Mouse (Mus musculus) limb, embryonic 14.5 days (tissue): ENCODE data around the gene Tmem82. TPM values are rescaled to one million over a fixed set of nuclear protein-coding genes. Genes with fewer than 3 reads are reported as not detected.

ENCODE experiments used
- ATAC-seq: fragments of 200-750 bp; cut with Nextera tagmentation; 2 replicates; pipeline ENCODE4 v1.8.0; 2017; ENCODE audit warnings: low read depth, moderate number of reproducible peaks, moderate TSS enrichment; ENCODE audit not compliant: low FRiP score
- DNase-seq: peaks from one replicate; pipeline ENCODE4 v3.0.0-alpha.2; 2015; ENCODE audit warnings: low spot score
- H3K27ac ChIP-seq: fragments of 300-500 bp; sonication (generic); replicated peaks from 2 replicates; pipeline ENCODE4 v1.5.1; 2014; ENCODE audit warnings: low read depth, mild to moderate bottlenecking, low read length, moderate library complexity, mixed read lengths
- H3K27me3 ChIP-seq: fragments of 300-500 bp; sonication (generic); 2 replicates; pipeline ENCODE4 v1.6.1; 2014; ENCODE audit warnings: low read length, mixed read lengths; ENCODE audit not compliant: control insufficient read depth, insufficient read depth
- H3K36me3 ChIP-seq: fragments of 300-500 bp; sonication (generic); 2 replicates; pipeline ENCODE4 v1.6.1; 2014; ENCODE audit warnings: mild to moderate bottlenecking, low read length, moderate library complexity, mixed read lengths; ENCODE audit not compliant: control insufficient read depth, insufficient read depth
- H3K4me1 ChIP-seq: fragments of 300-500 bp; sonication (generic); 2 replicates; pipeline ENCODE4 v1.6.1; 2014; ENCODE audit warnings: antibody characterized with exemption, low read length, mixed read lengths; ENCODE audit not compliant: control insufficient read depth, insufficient read depth
- H3K4me2 ChIP-seq: fragments of 300-500 bp; sonication (generic); replicated peaks from 2 replicates; pipeline ENCODE4 v1.6.1; 2014; ENCODE audit warnings: low read depth, mild to moderate bottlenecking, low read length, moderate library complexity; ENCODE audit not compliant: severe bottlenecking
- H3K4me3 ChIP-seq: fragments of 300-500 bp; sonication (generic); replicated peaks from 2 replicates; pipeline ENCODE4 v1.5.1; 2014; ENCODE audit warnings: low read length
- H3K9ac ChIP-seq: fragments of 300-500 bp; sonication (generic); 2 replicates; pipeline ENCODE4 v1.6.1; 2014; ENCODE audit warnings: mild to moderate bottlenecking, low read depth, low read length, moderate library complexity; ENCODE audit not compliant: severe bottlenecking
- H3K9me3 ChIP-seq: fragments of 300-500 bp; sonication (generic); 2 replicates; pipeline ENCODE4 v1.6.1; 2016; ENCODE audit warnings: low read length; ENCODE audit not compliant: control insufficient read depth
- POLR2A ChIP-seq: fragments of 200-500 bp; IDR thresholded peaks from 2 replicates; pipeline ENCODE4 v1.8.0; 2012; ENCODE audit warnings: inconsistent platforms, mild to moderate bottlenecking, moderate library complexity, borderline replicate concordance; ENCODE audit not compliant: insufficient read depth, insufficient read length; ENCODE audit errors: extremely low read depth
- WGBS: fragments of 180-500 bp; shearing (Covaris S2); extraction: QIAGEN DNeasy Blood & Tissue Kit; methylation state at CpG from one replicate; pipeline ENCODE4 v1.1.7; 2014; 5-methylcytosine and 5-hydroxymethylcytosine counted together
- polyA plus RNA-seq, 2 experiments: library from polyadenylated mRNA; depleted of rRNA in 1 of 2; stranded (reverse) in 1 of 2; unstranded in 1 of 2; fragments of >200 nt; fragmentation: Nextera tagmentation in 1 of 2; extraction: Ambion mirVana in 1 of 2; gene quantifications; 2 replicates each; pipeline versions ENCODE4 v1.2.1 to v1.2.3; 2012 to 2014

Tmem82 gene
- polyA plus RNA-seq (2012; rRNA removed) (0.49 and 0.54 TPM in 2 replicates), polyA plus RNA-seq (2014; fragmentation: Nextera tagmentation; extraction: Ambion mirVana) (0.21 TPM in 1 of 2 replicates, not detected in the other)

DNA sequence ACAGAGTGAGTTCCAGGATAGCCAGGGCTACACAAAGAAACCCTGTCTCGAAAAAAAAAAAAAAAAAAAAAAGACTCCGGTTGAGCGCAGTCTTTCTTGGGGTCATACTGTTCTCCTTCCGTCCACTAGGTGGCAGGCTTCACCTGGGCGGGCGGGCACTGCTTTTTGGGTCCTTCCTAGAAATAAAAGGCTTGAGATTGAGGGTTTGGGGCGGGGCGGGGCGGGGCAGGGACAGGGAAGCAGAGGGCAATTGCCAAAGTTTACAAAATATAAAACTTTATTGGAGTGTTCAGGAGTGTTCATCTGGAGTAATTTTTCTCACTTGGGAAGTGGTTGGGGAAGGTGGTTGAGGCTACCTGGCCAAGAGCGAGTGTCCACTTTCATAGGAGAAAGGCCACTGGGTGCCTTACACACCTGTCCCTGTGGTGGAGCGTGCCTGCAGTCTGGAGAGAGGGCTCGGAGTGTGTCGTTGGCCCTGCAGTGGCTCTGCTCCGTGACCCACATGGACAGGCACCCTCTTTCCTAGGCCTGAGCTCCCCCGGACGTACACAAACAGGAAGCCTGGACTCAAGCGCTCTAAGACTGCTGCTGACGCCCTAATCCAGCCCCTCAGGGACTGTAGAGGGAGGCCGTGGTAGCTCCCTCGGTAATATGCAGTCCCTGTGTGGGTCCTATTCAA, at the start of gene Tmem82:
Gene Tmem82, minus strand, starts transcription at position 69 of the 679 bp plus-strand sequence.
- H3K9me3 ChIP-seq = no peaks in the 10 kb centered on the region
- peak within 1 kb of the TSS; percentile 34; the same call in 1 of the 2 replicates for H3K9ac ChIP-seq
- 0 out of 2 replicates have a peak, but pooled peaks cover 6% of the 10 kb centered on the region for H3K4me1 ChIP-seq
- 24% methylated on average over 19 of the region's 20 CpGs for WGBS
- no peak for TF ChIP-seq POLR2A
- peak; percentile 51; the same call in 1 of the 2 replicates for ATAC-seq
- no peak for DNase-seq
- peak within 1 kb of the TSS; percentile 24 for H3K4me3 ChIP-seq
- no peaks in the 10 kb centered on the region for H3K36me3 ChIP-seq
- peak within 1 kb of the TSS; percentile 44 for H3K4me2 ChIP-seq
- no peaks in the 10 kb centered on the region for H3K27me3 ChIP-seq
- no peak within 1 kb of the TSS for H3K27ac ChIP-seq

DNA sequence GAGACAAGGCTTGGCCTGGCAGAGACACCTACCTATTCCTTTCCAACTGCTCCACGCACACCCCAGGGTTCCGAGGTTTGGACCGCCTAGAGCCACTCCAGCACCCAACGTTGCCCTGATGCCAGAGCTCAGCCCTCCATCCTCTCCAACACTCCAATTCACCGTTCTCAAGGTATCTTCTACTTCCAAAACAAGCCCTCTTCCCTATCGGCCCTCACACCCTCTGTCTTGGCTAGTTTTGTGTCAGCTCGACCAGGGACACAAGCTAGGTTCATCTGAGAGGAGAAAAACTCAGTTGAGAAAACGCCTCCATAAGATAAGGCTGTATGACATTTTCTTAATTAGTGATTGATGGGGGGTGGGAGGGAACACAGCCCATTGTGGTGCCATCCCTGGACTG, 46.4 kb upstream of the Tmem82 start, which contains the start of gene Plekhm2:
Gene Plekhm2, minus strand, starts transcription at position 101 of the 400 bp plus-strand sequence.
- ATAC-seq (no peak), DNase-seq (no peak)
- H3K9me3 ChIP-seq = no peaks in the 10 kb centered on the region
- WGBS = 66% methylated on average over 8 of the region's 8 CpGs
- no peaks in the 10 kb centered on the region for H3K27me3 ChIP-seq
- H3K4me2 ChIP-seq = peak within 1 kb of the TSS; percentile 90
- H3K9ac ChIP-seq = peak within 1 kb of the TSS; percentile 91
- peaks cover 8% of the 10 kb centered on the region for H3K4me1 ChIP-seq
- peak within 1 kb of the TSS; percentile 75 for H3K27ac ChIP-seq
- H3K36me3 ChIP-seq = peaks cover 16% of the 10 kb centered on the region
- TF ChIP-seq POLR2A = no peak
- peak within 1 kb of the TSS; percentile 82 for H3K4me3 ChIP-seq

DNA sequence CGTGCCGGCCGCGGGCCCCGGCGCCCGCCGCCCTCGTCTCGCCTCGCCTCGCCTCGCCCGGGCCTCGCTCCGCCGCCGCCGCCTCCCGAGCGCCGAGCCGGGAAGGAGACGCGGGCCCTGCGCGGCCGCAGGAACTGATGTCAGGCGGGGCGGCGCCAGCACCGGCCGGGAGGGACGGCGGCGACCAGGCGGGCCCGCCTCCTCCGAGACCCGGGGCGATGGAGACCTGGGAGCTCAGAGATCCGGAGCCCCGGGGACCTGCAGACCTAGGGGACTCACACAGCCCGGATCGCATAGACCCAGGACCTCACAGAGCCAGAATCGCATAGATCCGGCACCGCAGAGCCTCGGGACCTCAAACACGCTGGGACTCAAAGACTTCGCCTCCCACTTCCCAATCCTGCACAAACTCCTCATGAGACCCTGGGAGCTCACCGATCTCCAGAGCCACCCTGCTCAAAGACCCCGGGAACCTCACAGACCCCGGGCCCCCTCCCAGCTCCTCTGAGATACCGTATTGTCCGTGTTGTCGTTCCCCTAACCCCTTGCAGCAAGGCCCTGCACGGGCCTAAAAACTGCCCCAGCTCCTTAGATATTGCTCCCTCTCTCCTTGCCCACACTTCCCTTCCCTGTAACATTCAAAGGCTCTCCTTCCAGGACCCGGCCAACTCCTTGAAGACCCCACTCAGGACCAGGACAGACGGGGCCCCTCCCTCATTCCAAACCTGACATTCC, 45.7 kb upstream of the Tmem82 start:
- H3K9ac ChIP-seq = peak overlapping the region; percentile 91
- H3K4me2 ChIP-seq = peak overlapping the region; percentile 90
- H3K27ac ChIP-seq = peak overlapping the region; percentile 75
- peaks cover 19% of the 10 kb centered on the region for H3K36me3 ChIP-seq
- no peaks in the 10 kb centered on the region for H3K9me3 ChIP-seq
- peak; percentile 89 for ATAC-seq
- under 1% methylated on average over 34 of the region's 60 CpGs for WGBS
- H3K4me3 ChIP-seq = peak overlapping the region; percentile 82
- H3K4me1 ChIP-seq = peaks cover 8% of the 10 kb centered on the region
- H3K27me3 ChIP-seq = no peaks in the 10 kb centered on the region
- TF ChIP-seq POLR2A = 0 out of 2 replicates have a peak, but pooled peaks have one; percentile 36
- DNase-seq = peak; percentile 56

DNA sequence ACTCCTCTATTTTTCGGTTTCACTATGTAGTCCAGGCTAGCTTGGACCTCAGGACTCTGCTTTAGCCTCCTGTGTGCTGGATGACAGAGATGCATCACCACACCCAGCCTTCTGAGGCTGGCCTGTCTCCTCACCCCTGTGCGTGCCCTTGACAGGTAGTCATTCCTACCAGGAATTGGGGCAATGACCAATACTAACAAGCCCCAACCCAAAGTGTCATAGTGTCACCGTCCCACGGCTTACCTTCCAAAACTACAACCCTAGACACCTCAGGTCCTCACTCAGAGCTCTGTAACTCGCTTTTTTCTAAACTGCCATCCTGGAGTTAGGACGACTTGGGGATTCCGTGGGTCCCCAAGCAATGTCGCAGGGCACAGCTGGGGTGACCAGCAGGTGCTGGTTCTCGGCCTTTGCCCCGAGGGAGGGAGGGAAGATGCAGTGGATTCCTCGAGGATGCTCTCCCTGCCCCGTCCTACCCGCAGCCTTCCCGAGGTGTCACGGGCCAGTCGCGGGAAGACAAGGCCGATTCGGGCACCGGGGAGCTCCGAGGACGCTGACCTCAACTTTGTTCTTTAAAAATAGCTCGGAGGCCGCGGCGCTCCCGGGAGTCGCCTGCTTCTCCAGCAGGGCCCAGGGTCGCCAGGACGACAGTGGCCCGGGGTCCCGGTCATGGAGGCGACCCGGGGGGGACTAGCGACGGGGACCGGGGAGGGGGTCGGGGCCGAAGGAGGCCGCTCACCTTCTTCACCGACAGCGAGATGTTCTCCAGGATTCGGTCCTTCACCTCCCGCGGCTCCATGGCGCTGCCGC, 44.9 kb upstream of the Tmem82 start:
- Histone ChIP-seq H3K4me3 (peak overlapping the region; percentile 82), H3K36me3 (peaks cover 19% of the 10 kb centered on the region), H3K27me3 (no peaks in the 10 kb centered on the region), H3K4me1 (peaks cover 8% of the 10 kb centered on the region), H3K27ac (peak overlapping the region; percentile 75), H3K9me3 (no peaks in the 10 kb centered on the region), H3K4me2 (peak overlapping the region; percentile 90), H3K9ac (peak overlapping the region; percentile 91)
- no peak for DNase-seq
- 4% methylated on average over 39 of the region's 47 CpGs for whole genome bisulfite sequencing
- TF ChIP-seq POLR2A = no peak
- peak; percentile 17; the same call in 1 of the 2 replicates for ATAC-seq

DNA sequence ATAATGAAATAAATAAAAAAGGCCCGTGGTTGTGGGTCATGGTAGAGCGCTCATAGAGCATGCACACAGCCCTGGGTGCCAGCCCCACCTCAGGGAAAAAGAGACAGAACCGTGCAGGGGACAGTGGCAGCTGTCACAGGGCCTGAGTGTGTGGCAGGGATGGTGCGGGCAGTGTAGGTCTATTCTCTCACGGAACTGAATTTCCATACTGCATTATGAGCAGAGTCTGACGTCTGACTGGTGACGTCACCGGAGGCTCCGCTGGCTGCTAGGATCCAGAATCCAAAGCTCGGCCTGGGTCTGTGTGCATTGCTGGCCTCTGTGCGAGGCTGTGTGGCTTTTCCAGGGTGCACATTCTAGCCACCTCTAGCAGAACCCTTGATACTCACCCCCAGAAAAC, 42.5 kb upstream of the Tmem82 start:
- Histone ChIP-seq H3K4me1 (peaks cover 8% of the 10 kb centered on the region), H3K27me3 (no peaks in the 10 kb centered on the region), H3K27ac (no peak overlapping the region), H3K4me3 (no peak overlapping the region), H3K9me3 (no peaks in the 10 kb centered on the region), H3K9ac (no peak overlapping the region), H3K36me3 (peaks cover 34% of the 10 kb centered on the region), H3K4me2 (no peak overlapping the region)
- 90% methylated on average over 11 of the region's 11 CpGs for WGBS
- ATAC-seq (no peak), DNase-seq (no peak)
- no peak for TF ChIP-seq POLR2A
